Mouse (Mus musculus) hindbrain, postnatal 0 days (tissue): ENCODE measurements around the gene Fam240a. TPM values are rescaled to one million over a fixed set of nuclear protein-coding genes. Genes with fewer than 3 reads are reported as not detected.
A peak's percentile ranks its signal among the peaks of the same experiment; 100 is the strongest.

Source experiments
- ATAC-seq: fragments of 200-750 bp; cut with Nextera tagmentation; 2 replicates; pipeline ENCODE4 v1.8.0; 2017; ENCODE audit warnings: mild to moderate bottlenecking, moderate TSS enrichment, moderate library complexity
- DNase-seq: peaks from one replicate; pipeline ENCODE4 v3.0.0-alpha.2; 2015; ENCODE audit warnings: low spot score
- H3K27ac ChIP-seq: fragments of 300-500 bp; sonication (generic); 2 replicates; pipeline ENCODE4 v1.5.1; 2014; ENCODE audit warnings: mild to moderate bottlenecking
- H3K27me3 ChIP-seq: fragments of 300-500 bp; sonication (generic); 2 replicates; pipeline ENCODE4 v1.6.1; 2014; ENCODE audit warnings: low read length, mixed read lengths; ENCODE audit not compliant: insufficient read depth
- H3K36me3 ChIP-seq: fragments of 300-500 bp; sonication (generic); 2 replicates; pipeline ENCODE4 v1.6.1; 2014; ENCODE audit warnings: low read length, mixed read lengths; ENCODE audit not compliant: insufficient read depth
- H3K4me1 ChIP-seq: fragments of 300-500 bp; sonication (generic); 2 replicates; pipeline ENCODE4 v1.6.1; 2014; ENCODE audit warnings: antibody characterized with exemption, low read length, mixed read lengths; ENCODE audit not compliant: insufficient read depth
- H3K4me2 ChIP-seq: fragments of 300-500 bp; sonication (generic); 2 replicates; pipeline ENCODE4 v1.6.1; 2014; ENCODE audit warnings: low read depth, mild to moderate bottlenecking, low read length, moderate library complexity, mixed read lengths
- H3K4me3 ChIP-seq: fragments of 300-500 bp; sonication (generic); 2 replicates; pipeline ENCODE4 v1.5.1; 2014; ENCODE audit warnings: low read length
- H3K9ac ChIP-seq: fragments of 300-500 bp; sonication (generic); replicated peaks from 2 replicates; pipeline ENCODE4 v1.6.1; 2014; ENCODE audit warnings: mild to moderate bottlenecking, low read length, moderate library complexity, mixed read lengths
- H3K9me3 ChIP-seq: fragments of 300-500 bp; sonication (generic); 2 replicates; pipeline ENCODE4 v1.6.1; 2016; ENCODE audit warnings: low read length, mixed read lengths
- CTCF ChIP-seq: IDR thresholded peaks from 2 replicates; pipeline ENCODE4 v1.5.1; 2016; ENCODE audit warnings: antibody characterized with exemption, control low read depth, low read depth
- WGBS: fragments of 180-500 bp; shearing (Covaris S2); extraction: QIAGEN DNeasy Blood & Tissue Kit; methylation state at CpG from one replicate; pipeline ENCODE4 v1.1.7; 2014; 5-methylcytosine and 5-hydroxymethylcytosine counted together
- polyA plus RNA-seq: library from polyadenylated mRNA; unstranded; fragments of >200 nt; fragmentation: Nextera tagmentation; extraction: Ambion mirVana; gene quantifications from 2 replicates; pipeline ENCODE4 v1.2.1, GENCODE M21; 2015
- total RNA-seq: library from RNA; depleted of rRNA; stranded (reverse); fragments of >200 nt; gene quantifications from 2 replicates; pipeline ENCODE4 v1.2.3, GENCODE M21; 2014

The Fam240a gene
- total and polyA plus RNA-seq, 2 experiments from 2014 or later = not detected

GRCm38 (mm10) chr9:110895994-110896393 is 20.7 kb downstream of the Fam240a start:
- no peak overlapping the region for H3K4me2 ChIP-seq
- no peaks in the 10 kb centered on the region for H3K27me3 ChIP-seq
- H3K9ac ChIP-seq = no peak overlapping the region
- TF ChIP-seq CTCF = no peak
- no peak overlapping the region for H3K4me3 ChIP-seq
- ATAC-seq (peak; percentile 55; the same call in 1 of the 2 replicates), DNase-seq (peak; percentile 44)
- H3K9me3 ChIP-seq = no peaks in the 10 kb centered on the region
- 0 out of 2 replicates have a peak, but pooled peaks cover 3% of the 10 kb centered on the region for H3K36me3 ChIP-seq
- WGBS = 27% methylated on average over 7 of the region's 7 CpGs
- no peak overlapping the region for H3K27ac ChIP-seq
- peaks cover 4% of the 10 kb centered on the region; the same call in 1 of the 2 replicates for H3K4me1 ChIP-seq

GRCm38 (mm10) chr9:110895507-110895906 is 21.2 kb downstream of the Fam240a start:
- DNase-seq (no peak), ATAC-seq (no peak; the same call in 1 of the 2 replicates)
- Histone ChIP-seq H3K36me3 (0 out of 2 replicates have a peak, but pooled peaks cover 3% of the 10 kb centered on the region), H3K4me2 (no peak overlapping the region), H3K4me3 (no peak overlapping the region), H3K9ac (no peak overlapping the region), H3K4me1 (peaks cover 4% of the 10 kb centered on the region; the same call in 1 of the 2 replicates), H3K27me3 (no peaks in the 10 kb centered on the region), H3K9me3 (no peaks in the 10 kb centered on the region), H3K27ac (no peak overlapping the region)
- no peak for TF ChIP-seq CTCF
- 58% methylated on average over 5 of the region's 5 CpGs for WGBS

GRCm38 (mm10) chr9:110893429-110893828 is 23.2 kb downstream of the Fam240a start:
- H3K4me2 ChIP-seq = no peak overlapping the region
- H3K4me3 ChIP-seq = no peak overlapping the region
- no peaks in the 10 kb centered on the region for H3K36me3 ChIP-seq
- DNase-seq = no peak
- no peak overlapping the region for H3K27ac ChIP-seq
- H3K9ac ChIP-seq = no peak overlapping the region
- no peaks in the 10 kb centered on the region for H3K9me3 ChIP-seq
- H3K27me3 ChIP-seq = no peaks in the 10 kb centered on the region
- H3K4me1 ChIP-seq = peaks cover 4% of the 10 kb centered on the region; the same call in 1 of the 2 replicates
- WGBS = 69% methylated on average over 10 of the region's 10 CpGs
- TF ChIP-seq CTCF = no peak
- ATAC-seq = no peak

- no peaks in the 10 kb centered on the region for H3K9me3 ChIP-seq
- H3K4me3 ChIP-seq = no peak overlapping the region
- H3K27ac ChIP-seq = no peak overlapping the region
- DNase-seq (no peak), ATAC-seq (no peak)
- no peaks in the 10 kb centered on the region for H3K36me3 ChIP-seq
- H3K9ac ChIP-seq = no peak overlapping the region
- 78% methylated on average over 3 of the region's 3 CpGs for WGBS
- no peak overlapping the region for H3K4me2 ChIP-seq
- TF ChIP-seq CTCF = no peak
- peaks cover 4% of the 10 kb centered on the region; the same call in 1 of the 2 replicates for H3K4me1 ChIP-seq
- H3K27me3 ChIP-seq = no peaks in the 10 kb centered on the region
Measured at GRCm38 (mm10) chr9:110892552-110892951, 24.1 kb downstream of the Fam240a start.

- no peak overlapping the region for H3K4me2 ChIP-seq
- H3K9ac ChIP-seq = no peak overlapping the region
- 77% methylated on average over 12 of the region's 12 CpGs for WGBS
- no peaks in the 10 kb centered on the region for H3K36me3 ChIP-seq
- DNase-seq (no peak), ATAC-seq (no peak)
- no peaks in the 10 kb centered on the region for H3K9me3 ChIP-seq
- TF ChIP-seq CTCF = no peak
- 0 out of 2 replicates have a peak, but pooled peaks cover 4% of the 10 kb centered on the region for H3K4me1 ChIP-seq
- H3K4me3 ChIP-seq = no peak overlapping the region
- no peak overlapping the region for H3K27ac ChIP-seq
- no peaks in the 10 kb centered on the region for H3K27me3 ChIP-seq
Measured at GRCm38 (mm10) chr9:110891077-110891828, 25.4 kb downstream of the Fam240a start.

- no peak overlapping the region for H3K4me2 ChIP-seq
- H3K36me3 ChIP-seq = no peaks in the 10 kb centered on the region
- DNase-seq (no peak), ATAC-seq (no peak)
- no peak overlapping the region for H3K9ac ChIP-seq
- H3K4me1 ChIP-seq = no peaks in the 10 kb centered on the region
- no peak overlapping the region for H3K27ac ChIP-seq
- peak; percentile 50 for TF ChIP-seq CTCF
- WGBS = 19% methylated on average over 18 of the region's 21 CpGs
- no peaks in the 10 kb centered on the region for H3K27me3 ChIP-seq
- H3K9me3 ChIP-seq = no peaks in the 10 kb centered on the region
- H3K4me3 ChIP-seq = no peak overlapping the region
Measured at GRCm38 (mm10) chr9:110890026-110890783, 26.5 kb downstream of the Fam240a start.

GRCm38 (mm10) chr9:110888935-110889334 is 27.7 kb downstream of the Fam240a start:
- DNase-seq (no peak), ATAC-seq (no peak)
- no peak overlapping the region for H3K27ac ChIP-seq
- H3K9me3 ChIP-seq = no peaks in the 10 kb centered on the region
- H3K4me2 ChIP-seq = no peak overlapping the region
- TF ChIP-seq CTCF = no peak
- no peaks in the 10 kb centered on the region for H3K36me3 ChIP-seq
- H3K4me3 ChIP-seq = no peak overlapping the region
- no peaks in the 10 kb centered on the region for H3K27me3 ChIP-seq
- no peaks in the 10 kb centered on the region for H3K4me1 ChIP-seq
- 91% methylated on average over 14 of the region's 14 CpGs for WGBS
- H3K9ac ChIP-seq = no peak overlapping the region
